8 mouse cellular contexts compared by ENCODE assay signal in the genomic region with DNA sequence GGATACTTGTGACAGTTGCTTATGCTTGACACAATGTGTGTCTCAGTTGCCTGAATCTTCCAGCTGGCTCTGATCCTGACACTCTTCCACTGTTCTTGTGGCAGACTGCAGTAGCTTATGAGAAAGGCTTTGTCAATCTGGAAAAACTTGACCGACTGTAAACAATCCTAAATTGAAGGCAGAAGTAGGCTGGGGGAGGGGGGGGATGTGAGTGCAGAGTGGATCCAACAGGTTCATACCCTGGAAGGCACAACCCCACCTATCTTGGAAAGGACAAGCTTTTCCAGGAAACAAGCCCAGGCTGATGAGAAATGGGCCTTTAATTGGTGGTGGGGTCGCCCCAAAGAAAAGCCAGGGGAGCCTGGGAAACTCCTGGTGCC. TPM values are rescaled to one million over a fixed set of nuclear protein-coding genes. Genes with fewer than 3 reads are reported as not detected.
DNase-seq lines count a peak whose midpoint lies in the region; ATAC-seq and TF ChIP-seq lines count a peak whose summit lies in the region.

No protein-coding gene starts in this region.

- H3K4me3 ChIP-seq in heart, postnatal 0 days (ENCODE audit: low read depth, low read length): peak overlapping the region; percentile 78
- H3K4me3 ChIP-seq in liver, embryonic 12.5 days: peak overlapping the region; percentile 61
- H3K4me3 ChIP-seq in stomach, embryonic 15.5 days (replicated peaks): peak overlapping the region; percentile 72

- H3K36me3 ChIP-seq in heart, postnatal 0 days (replicated peaks; ENCODE audit: control insufficient read depth, insufficient read depth, low read length): peaks cover 6% of the 10 kb centered on the region; the same call in 1 of the 2 replicates
- H3K36me3 ChIP-seq in liver, embryonic 12.5 days: peaks cover 9% of the 10 kb centered on the region
- H3K36me3 ChIP-seq in stomach, embryonic 15.5 days: peaks cover 6% of the 10 kb centered on the region; the same call in 1 of the 2 replicates

- WGBS in heart, postnatal 0 days: 51% methylated on average over 2 of the region's 2 CpGs
- WGBS in liver, embryonic 12.5 days (ENCODE audit: insufficient replicate concordance): 40% methylated on average over 2 of the region's 2 CpGs
- 28% methylated on average over 2 of the region's 2 CpGs for WGBS in stomach, embryonic 15.5 days

- TF ChIP-seq CTCF in heart, postnatal 0 days (IDR thresholded peaks at IDR 0.05; ENCODE audit: low read depth): no peak

- no peak for TF ChIP-seq EP300 in heart, postnatal 0 days (IDR thresholded peaks at IDR 0.05; ENCODE audit: low read depth)

- no peak for ATAC-seq in heart, postnatal 0 days (ENCODE audit: insufficient read depth, low read depth)
- ATAC-seq in liver, embryonic 12.5 days: no peak
- no peak for ATAC-seq in stomach, embryonic 15.5 days (ENCODE audit: insufficient read depth, low FRiP score, low read depth)
- ATAC-seq in inflammation-experienced regulatory T-cells, adult 6 months: no peak

- peak overlapping the region; percentile 96 for H3K4me2 ChIP-seq in heart, postnatal 0 days (ENCODE audit: low read depth, low read length)
- peak overlapping the region; percentile 84 for H3K4me2 ChIP-seq in liver, embryonic 12.5 days
- peak overlapping the region; percentile 83 for H3K4me2 ChIP-seq in stomach, embryonic 15.5 days

- H3K27ac ChIP-seq in heart, postnatal 0 days (ENCODE audit: low read depth): peak overlapping the region; percentile 70
- peak overlapping the region; percentile 42 for H3K27ac ChIP-seq in liver, embryonic 12.5 days
- peak overlapping the region; percentile 96 for H3K27ac ChIP-seq in stomach, embryonic 15.5 days

- no peaks in the 10 kb centered on the region for H3K9me3 ChIP-seq in heart, postnatal 0 days (replicated peaks; ENCODE audit: control insufficient read depth, low read length)
- 0 out of 2 replicates have a peak, but pooled peaks cover 3% of the 10 kb centered on the region for H3K9me3 ChIP-seq in liver, embryonic 12.5 days (replicated peaks)
- H3K9me3 ChIP-seq in stomach, embryonic 15.5 days: no peaks in the 10 kb centered on the region

- peak overlapping the region; percentile 81 for H3K9ac ChIP-seq in heart, postnatal 0 days (replicated peaks; ENCODE audit: low read depth, low read length)
- peak overlapping the region; percentile 66 for H3K9ac ChIP-seq in liver, embryonic 12.5 days
- no peak overlapping the region; the same call in 1 of the 2 replicates for H3K9ac ChIP-seq in stomach, embryonic 15.5 days

- DNase-seq in retina, embryonic 14.5 days (ENCODE audit: low spot score): peak; percentile 9
- DNase-seq in retina, postnatal 1 day: no peak
- DNase-seq in heart, postnatal 0 days (ENCODE audit: low spot score): no peak
- DNase-seq in cerebellum, adult 8-10 months: no peak
- no peak for DNase-seq in c-Kit-positive CD71-positive TER-119-positive erythroid progenitor cells, embryonic 14.5 days (ENCODE audit: low spot score)

- H3K4me1 ChIP-seq in heart, postnatal 0 days (ENCODE audit: control insufficient read depth, insufficient read depth): peaks cover 31% of the 10 kb centered on the region
- peaks cover 63% of the 10 kb centered on the region for H3K4me1 ChIP-seq in liver, embryonic 12.5 days
- peaks cover 24% of the 10 kb centered on the region for H3K4me1 ChIP-seq in stomach, embryonic 15.5 days

- no peaks in the 10 kb centered on the region for H3K27me3 ChIP-seq in heart, postnatal 0 days (ENCODE audit: control insufficient read depth, insufficient read depth, low read length)
- peaks cover 57% of the 10 kb centered on the region for H3K27me3 ChIP-seq in liver, embryonic 12.5 days (replicated peaks)
- no peaks in the 10 kb centered on the region for H3K27me3 ChIP-seq in stomach, embryonic 15.5 days (replicated peaks)

RNA-seq across cellular contexts. Expression of a gene that starts 2.6 kb away (rescaled TPM):
- 17.3 and 45.0 TPM in 2 replicates for total RNA-seq in heart, postnatal 0 days (2014; rRNA removed; ENCODE audit: low replicate concordance)
- polyA plus RNA-seq in heart, postnatal 0 days (2015; fragmentation: Nextera tagmentation; extraction: Ambion mirVana): 39.0 and 46.6 TPM in 2 replicates
- polyA plus RNA-seq in liver, embryonic 12.5 days (2016; fragmentation: Nextera tagmentation; extraction: Ambion mirVana): 33.9 and 34.9 TPM in 2 replicates
- 112 and 117 TPM in 2 replicates for polyA plus RNA-seq in stomach, embryonic 15.5 days (2015; fragmentation: Nextera tagmentation; extraction: Ambion mirVana)
- 100 to 1,000 TPM in 1 of 3 experiments, 10 to 100 TPM in 2; 24.6 to 111 (median 80.4) TPM for polyA plus RNA-seq in inflammation-experienced regulatory T-cells, adult 6 months (2017; shearing (Covaris generic))

Comparison
In these comparisons a context has a peak if more than half of its experiments do, and no peak if none do; other contexts are left out.
1. H3K27ac ChIP-seq: peak in every context shown above with its lines; median percentile 96 in stomach, embryonic 15.5 days; 70 in heart, postnatal 0 days; 42 in liver, embryonic 12.5 days.